Mouse (Mus musculus) spleen, adult 2 months (tissue): ENCODE results near the gene Tnfrsf1b. TPM values are rescaled to one million over a fixed set of nuclear protein-coding genes. Genes with fewer than 3 reads are reported as not detected.
A peak's percentile ranks its signal among the peaks of the same experiment; 100 is the strongest.

Source experiments
- DNase-seq, 2 experiments: peaks; one replicate each; pipeline versions ENCODE4 v3.0.0 to v3.0.0-alpha.2; 2012 to 2021; ENCODE audit warnings: low spot score in 2 of 2, low read depth in 1 of 2
- H3K27ac ChIP-seq: fragments of 200-500 bp; 2 replicates; pipeline ENCODE4 v1.5.1; 2012; ENCODE audit warnings: low read length, inconsistent platforms; ENCODE audit not compliant: insufficient read depth
- H3K27me3 ChIP-seq: fragments of 200-500 bp; 2 replicates; pipeline ENCODE4 v1.6.1; 2012; ENCODE audit warnings: mild to moderate bottlenecking, moderate library complexity, low read length, inconsistent platforms; ENCODE audit not compliant: control insufficient read depth, insufficient read depth
- H3K36me3 ChIP-seq: fragments of 200-500 bp; 2 replicates; pipeline ENCODE4 v1.6.1; 2012; ENCODE audit warnings: mild to moderate bottlenecking, low read length, inconsistent platforms; ENCODE audit not compliant: control insufficient read depth, insufficient read depth
- H3K4me1 ChIP-seq: fragments of 200-500 bp; 2 replicates; pipeline ENCODE4 v1.6.1; 2011; ENCODE audit warnings: inconsistent platforms; ENCODE audit not compliant: control insufficient read depth, insufficient read depth, insufficient read length
- H3K4me3 ChIP-seq: fragments of 200-500 bp; 2 replicates; pipeline ENCODE4 v1.5.1; 2011; ENCODE audit warnings: mild to moderate bottlenecking, inconsistent platforms; ENCODE audit not compliant: insufficient read depth, insufficient read length; ENCODE audit errors: extremely low read depth
- CTCF ChIP-seq: fragments of 200-500 bp; IDR thresholded peaks from 2 replicates; pipeline ENCODE4 v1.5.1; 2011; ENCODE audit warnings: mild to moderate bottlenecking, inconsistent platforms; ENCODE audit not compliant: insufficient read depth, insufficient read length, insufficient replicate concordance; ENCODE audit errors: extremely low read depth
- POLR2A ChIP-seq: fragments of 200-500 bp; IDR thresholded peaks from 2 replicates; pipeline ENCODE4 v1.6.1; 2011; ENCODE audit warnings: low read depth, low read length, inconsistent platforms
- WGBS: fragments of 180-500 bp; shearing (Covaris S2); methylation state at CpG from one replicate; pipeline ENCODE4 v1.1.7; 2018; 5-methylcytosine and 5-hydroxymethylcytosine counted together
- polyA plus RNA-seq: library from polyadenylated mRNA; depleted of rRNA; stranded (reverse); fragments of >200 nt; gene quantifications from 2 replicates; pipeline ENCODE4 v1.2.3, GENCODE M21; 2012

Gene Tnfrsf1b
- polyA plus RNA-seq, 1 experiment, result 45.9 TPM

- no peak for TF ChIP-seq POLR2A
- TF ChIP-seq CTCF, result no peak
- no peak for DNase-seq
- no peak overlapping the region for H3K4me3 ChIP-seq
- H3K27ac ChIP-seq, result no peak overlapping the region
- H3K4me1 ChIP-seq, result no peaks in the 10 kb centered on the region; the same call in 1 of the 2 replicates
- no peaks in the 10 kb centered on the region for H3K27me3 ChIP-seq
- H3K36me3 ChIP-seq, result no peaks in the 10 kb centered on the region
- 58% methylated on average over 3 of the region's 3 CpGs for WGBS
Observed at GRCm38 (mm10) chr4:145201424-145201823, 45.2 kb downstream of the Tnfrsf1b start.

GRCm38 (mm10) chr4:145199982-145200699, 46.5 kb downstream of the Tnfrsf1b start:
- H3K4me1 ChIP-seq, result no peaks in the 10 kb centered on the region; the same call in 1 of the 2 replicates
- H3K4me3 ChIP-seq, result no peak overlapping the region

GRCm38 (mm10) chr4:145196586-145196985, 50.1 kb downstream of the Tnfrsf1b start:
- Histone ChIP-seq H3K4me3 (no peak overlapping the region), H3K27ac (no peak overlapping the region), H3K36me3 (no peaks in the 10 kb centered on the region), H3K27me3 (no peaks in the 10 kb centered on the region), H3K4me1 (no peaks in the 10 kb centered on the region; the same call in 1 of the 2 replicates)
- no peak for DNase-seq
- TF ChIP-seq POLR2A (no peak), CTCF (no peak)
- WGBS, result 61% methylated on average over 4 of the region's 4 CpGs

More at GRCm38 (mm10) chr4:145199982-145200699, 46.5 kb downstream of the Tnfrsf1b start:
- Histone ChIP-seq H3K27ac (peak overlapping the region; percentile 24; the same call in 1 of the 2 replicates), H3K27me3 (no peaks in the 10 kb centered on the region), H3K36me3 (no peaks in the 10 kb centered on the region)
- no peak for DNase-seq
- 25% methylated on average over 11 of the region's 11 CpGs for WGBS
- TF ChIP-seq CTCF (no peak), POLR2A (no peak)

GRCm38 (mm10) chr4:145195172-145195571, 51.5 kb downstream of the Tnfrsf1b start:
- H3K4me1 ChIP-seq, result no peaks in the 10 kb centered on the region; the same call in 1 of the 2 replicates
- no peak for TF ChIP-seq CTCF
- TF ChIP-seq POLR2A, result no peak
- WGBS, result 33% methylated on average over 5 of the region's 5 CpGs
- H3K27me3 ChIP-seq, result no peaks in the 10 kb centered on the region
- no peak overlapping the region for H3K4me3 ChIP-seq
- no peak overlapping the region for H3K27ac ChIP-seq
- no peaks in the 10 kb centered on the region; the same call in 1 of the 2 replicates for H3K36me3 ChIP-seq
- no peak for DNase-seq

- under 1% methylated on average over 53 of the region's 53 CpGs for WGBS
- TF ChIP-seq CTCF (peak; percentile 99), POLR2A (peak; percentile 76)
- peak within 1 kb of the TSS; percentile 68 for H3K27ac ChIP-seq
- H3K4me1 ChIP-seq, result no peaks in the 10 kb centered on the region; the same call in 1 of the 2 replicates
- peak; percentile 83 to 88 for DNase-seq
- H3K27me3 ChIP-seq, result no peaks in the 10 kb centered on the region
- H3K4me3 ChIP-seq, result peak within 1 kb of the TSS; percentile 90
- peaks cover 1% of the 10 kb centered on the region for H3K36me3 ChIP-seq
Observed at GRCm38 (mm10) chr4:145194559-145195162, 52.0 kb downstream of the Tnfrsf1b start, which contains the start of gene Vps13d. TSS of gene Vps13d (minus strand) at chr4:145195005.

- 6% methylated on average over 10 of the region's 10 CpGs for WGBS
Observed at GRCm38 (mm10) chr4:145193991-145194511, 52.6 kb downstream of the Tnfrsf1b start.

More at GRCm38 (mm10) chr4:145193991-145194511, 52.6 kb downstream of the Tnfrsf1b start:
- H3K4me1 ChIP-seq, result no peaks in the 10 kb centered on the region
- TF ChIP-seq POLR2A (no peak), CTCF (no peak)
- peak in 1 of 2 experiments; percentile 8 for DNase-seq
- H3K27me3 ChIP-seq, result no peaks in the 10 kb centered on the region
- peak overlapping the region; percentile 90 for H3K4me3 ChIP-seq
- H3K36me3 ChIP-seq, result peaks cover 2% of the 10 kb centered on the region
- H3K27ac ChIP-seq, result no peak overlapping the region; the same call in 1 of the 2 replicates
